Mouse (Mus musculus) olfactory bulb, adult 2 months (tissue): ENCODE data around the gene Rsph14.

Source experiments
- CTCF ChIP-seq: fragments of 200-500 bp; IDR thresholded peaks from 2 replicates; pipeline ENCODE4 v1.5.1; 2012; ENCODE audit warnings: low read depth, mild to moderate bottlenecking, low read length, moderate library complexity; ENCODE audit not compliant: insufficient read depth
- POLR2A ChIP-seq: fragments of 200-500 bp; IDR thresholded peaks from 2 replicates; pipeline ENCODE4 v1.6.1; 2012; ENCODE audit warnings: mild to moderate bottlenecking, low read depth, low read length, moderate library complexity; ENCODE audit not compliant: insufficient read depth

DNA sequence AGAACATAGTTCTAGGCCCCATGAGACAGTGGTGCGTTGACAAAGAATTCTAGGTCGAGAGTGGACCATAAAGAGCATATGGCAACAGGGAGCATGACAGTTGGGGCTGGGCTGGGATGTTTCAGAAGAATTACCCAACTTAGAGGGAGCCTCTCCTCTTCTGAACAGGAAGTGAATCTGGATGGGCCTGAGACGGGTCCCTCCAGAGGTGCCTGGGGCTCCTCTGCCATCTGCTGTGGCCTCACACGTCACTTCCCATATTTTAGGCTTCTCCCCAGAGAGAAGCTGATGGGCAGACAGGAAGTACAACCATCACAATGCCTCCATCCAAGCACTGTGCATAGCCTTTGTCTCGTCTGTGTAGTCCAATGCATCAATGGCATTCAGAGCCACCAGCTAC lies 23.3 kb upstream of the Rsph14 start:
- TF ChIP-seq POLR2A (no peak), CTCF (no peak)
